Mouse (Mus musculus) myocyte (in vitro differentiated cells): Measurements from ENCODE around the gene Comt. TPM values are rescaled to one million over a fixed set of nuclear protein-coding genes. Genes with fewer than 3 reads are reported as not detected.

ENCODE experiments used
- H3K27me3 ChIP-seq: one replicate; pipeline ENCODE4 v1.6.1; 2011; ENCODE audit not compliant: control insufficient read depth, insufficient read depth, insufficient read length
- H3K36me3 ChIP-seq: one replicate; pipeline ENCODE4 v1.6.1; 2011; ENCODE audit not compliant: control insufficient read depth, insufficient read depth
- H3K4me2 ChIP-seq: one replicate; pipeline ENCODE4 v1.6.1; 2011; ENCODE audit warnings: low read depth, control low read depth
- H3K4me3 ChIP-seq: one replicate; pipeline ENCODE4 v1.5.1; 2011; ENCODE audit warnings: mild to moderate bottlenecking, control low read depth, moderate library complexity
- H3K79me2 ChIP-seq: one replicate; pipeline ENCODE4 v1.6.1; 2011; ENCODE audit not compliant: control insufficient read depth, insufficient read depth
- H3ac ChIP-seq: one replicate; pipeline ENCODE4 v1.6.1; 2011; ENCODE audit not compliant: control insufficient read depth, insufficient read length
- CEBPB ChIP-seq: IDR thresholded peaks from 2 replicates; pipeline ENCODE4 v1.6.1; 2011; ENCODE audit warnings: mild to moderate bottlenecking, moderate library complexity; ENCODE audit not compliant: poor library complexity, insufficient read depth, severe bottlenecking
- E2F4 ChIP-seq: IDR thresholded peaks from one replicate; pipeline ENCODE4 v1.6.1; 2011; ENCODE audit warnings: mild to moderate bottlenecking, control low read depth, moderate library complexity; ENCODE audit not compliant: insufficient read depth
- MAX ChIP-seq: IDR thresholded peaks from one replicate; pipeline ENCODE4 v1.6.1; 2011; ENCODE audit warnings: low read depth, mild to moderate bottlenecking, control low read depth
- MYOD1 ChIP-seq, 3 experiments: IDR thresholded peaks; one replicate each; pipeline ENCODE4 v1.6.1; 2011; ENCODE audit warnings: control low read depth in 2 of 3, low read depth in 2 of 3, mild to moderate bottlenecking in 2 of 3, moderate library complexity in 1 of 3; ENCODE audit not compliant: insufficient read length in 2 of 3, control insufficient read depth in 1 of 3
- MYOG ChIP-seq, 3 experiments: IDR thresholded peaks; one replicate each; pipeline ENCODE4 v1.6.1; 2011; ENCODE audit warnings: control low read depth in 2 of 3, low read depth in 2 of 3, mild to moderate bottlenecking in 2 of 3; ENCODE audit not compliant: insufficient read length in 2 of 3, control insufficient read depth in 1 of 3, insufficient read depth in 1 of 3
- POLR2A ChIP-seq: IDR thresholded peaks from one replicate; pipeline ENCODE4 v1.6.1; 2011; ENCODE audit warnings: low read depth, mild to moderate bottlenecking, control low read depth, moderate library complexity; ENCODE audit not compliant: insufficient read length
- POLR2AphosphoS2 ChIP-seq: IDR thresholded peaks from one replicate; pipeline ENCODE4 v1.6.1; 2011; ENCODE audit warnings: low read depth, control low read depth; ENCODE audit not compliant: insufficient read length
- REST ChIP-seq: IDR thresholded peaks from one replicate; pipeline ENCODE4 v1.6.1; 2011; ENCODE audit warnings: mild to moderate bottlenecking, control low read depth, moderate library complexity; ENCODE audit not compliant: insufficient read depth, insufficient read length
- SRF ChIP-seq: IDR thresholded peaks from one replicate; pipeline ENCODE4 v1.6.1; 2011; ENCODE audit warnings: low read depth; ENCODE audit not compliant: control insufficient read depth, insufficient read length
- TCF12 ChIP-seq: IDR thresholded peaks from one replicate; pipeline ENCODE4 v1.6.1; 2011; ENCODE audit warnings: mild to moderate bottlenecking, control low read depth; ENCODE audit not compliant: poor library complexity, insufficient read depth, severe bottlenecking
- TCF3 ChIP-seq: IDR thresholded peaks from one replicate; pipeline ENCODE4 v1.6.1; 2011; ENCODE audit warnings: low read depth, control low read depth; ENCODE audit not compliant: insufficient read length
- USF1 ChIP-seq: IDR thresholded peaks from one replicate; pipeline ENCODE4 v1.6.1; 2011; ENCODE audit warnings: low read depth, mild to moderate bottlenecking, control low read depth, moderate library complexity
- polyA plus RNA-seq: library from polyadenylated mRNA; unstranded; fragments of >200 nt; fragmentation: generic; extraction: Trizol; gene quantifications from one replicate; pipeline ENCODE4 v1.2.1, GENCODE M21; 2012; ENCODE audit warnings: missing spikeins

Gene Comt
- polyA plus RNA-seq, 1 experiment = 93.6 TPM

GRCm38 (mm10) chr16:18391728-18392127 is 34.9 kb downstream of the Comt start:
- Histone ChIP-seq H3K4me2 (no peak overlapping the region), H3K36me3 (no peaks in the 10 kb centered on the region), H3K4me3 (no peak overlapping the region), H3K79me2 (no peaks in the 10 kb centered on the region), H3ac (no peak overlapping the region), H3K27me3 (no peaks in the 10 kb centered on the region)
- TF ChIP-seq USF1 = no peak
- no peak for TF ChIP-seq MYOG (IDR thresholded peaks at IDR 0.05; ENCODE audit: control insufficient read depth in 1 of 3, insufficient read depth in 1 of 3, insufficient read length in 2 of 3, low read depth in 2 of 3)
- no peak for TF ChIP-seq REST
- no peak for TF ChIP-seq CEBPB
- no peak for TF ChIP-seq MYOD1 (IDR thresholded peaks at IDR 0.05; ENCODE audit: control insufficient read depth in 1 of 3, insufficient read length in 2 of 3, low read depth in 2 of 3)
- TF ChIP-seq POLR2A = no peak
- TF ChIP-seq E2F4 = no peak
- no peak for TF ChIP-seq SRF
- no peak for TF ChIP-seq TCF12
- TF ChIP-seq MAX = no peak
- TF ChIP-seq TCF3 = no peak
- TF ChIP-seq POLR2AphosphoS2 = no peak

- no peak overlapping the region for H3ac ChIP-seq
- H3K79me2 ChIP-seq = no peaks in the 10 kb centered on the region
- no peaks in the 10 kb centered on the region for H3K27me3 ChIP-seq
- no peak overlapping the region for H3K4me3 ChIP-seq
- H3K36me3 ChIP-seq = no peaks in the 10 kb centered on the region
- TF ChIP-seq TCF12 = no peak
- no peak for TF ChIP-seq POLR2A
- TF ChIP-seq MYOD1 (IDR thresholded peaks at IDR 0.05; ENCODE audit: control insufficient read depth in 1 of 3, insufficient read length in 2 of 3, low read depth in 2 of 3) = no peak
- TF ChIP-seq E2F4 = no peak
- no peak for TF ChIP-seq CEBPB
- TF ChIP-seq TCF3 = no peak
- no peak for TF ChIP-seq POLR2AphosphoS2
- TF ChIP-seq REST = no peak
- no peak overlapping the region for H3K4me2 ChIP-seq
These were observed 35.5 kb downstream of the Comt start for GRCm38 (mm10) chr16:18391127-18391526.

- Histone ChIP-seq H3ac (no peak overlapping the region), H3K36me3 (no peaks in the 10 kb centered on the region), H3K4me2 (no peak overlapping the region), H3K79me2 (no peaks in the 10 kb centered on the region), H3K4me3 (no peak overlapping the region), H3K27me3 (no peaks in the 10 kb centered on the region)
- TF ChIP-seq TCF3 (no peak), CEBPB (no peak), MAX (no peak), TCF12 (no peak), POLR2A (no peak), USF1 (no peak)
These were observed 36.3 kb downstream of the Comt start for GRCm38 (mm10) chr16:18390399-18390798.

DNA sequence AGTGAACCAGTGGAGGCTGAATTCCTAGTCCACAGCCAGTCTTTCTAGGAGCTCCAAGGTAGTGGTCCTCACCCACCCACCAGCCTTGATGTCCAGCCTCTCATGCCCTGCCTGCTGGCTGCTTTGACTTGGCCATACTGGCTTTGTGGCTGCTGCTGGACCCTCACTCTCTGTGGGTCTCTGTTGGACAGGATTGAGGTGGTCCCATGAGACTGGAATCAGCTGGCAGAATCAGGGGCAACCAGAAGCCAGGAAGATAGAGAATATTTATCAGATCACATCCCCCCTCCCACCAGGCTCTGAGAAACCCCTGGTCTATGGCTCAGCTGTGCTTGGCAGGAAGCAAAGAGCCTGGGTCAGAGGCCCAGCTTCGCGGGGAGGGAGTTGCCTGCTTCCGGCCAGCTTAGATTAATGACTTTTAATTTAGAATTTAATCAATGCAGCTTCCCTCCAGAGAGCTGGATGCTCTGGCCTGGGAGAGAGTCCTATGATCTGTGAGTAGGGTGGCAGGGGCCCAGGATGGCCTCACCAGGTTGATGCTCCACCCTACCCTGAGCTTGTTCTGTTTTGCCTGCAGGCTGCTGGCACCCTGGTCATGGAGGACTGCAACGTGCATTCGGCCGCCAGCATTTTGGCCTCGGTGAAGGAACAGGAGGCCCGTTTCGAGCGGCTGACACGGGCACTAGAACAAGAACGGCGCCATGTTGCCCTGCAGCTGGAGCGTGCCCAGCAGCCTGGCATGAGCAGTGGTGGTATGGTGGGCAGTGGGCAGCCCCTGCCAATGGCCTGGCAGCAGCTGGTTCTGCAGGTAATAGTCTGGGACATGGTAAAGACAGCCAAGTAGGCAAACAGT is 37.8 kb downstream of the Comt start:
- no peak for TF ChIP-seq USF1
- TF ChIP-seq E2F4 = no peak
- TF ChIP-seq POLR2AphosphoS2 = no peak
- no peak for TF ChIP-seq REST
- no peak for TF ChIP-seq TCF12

DNA sequence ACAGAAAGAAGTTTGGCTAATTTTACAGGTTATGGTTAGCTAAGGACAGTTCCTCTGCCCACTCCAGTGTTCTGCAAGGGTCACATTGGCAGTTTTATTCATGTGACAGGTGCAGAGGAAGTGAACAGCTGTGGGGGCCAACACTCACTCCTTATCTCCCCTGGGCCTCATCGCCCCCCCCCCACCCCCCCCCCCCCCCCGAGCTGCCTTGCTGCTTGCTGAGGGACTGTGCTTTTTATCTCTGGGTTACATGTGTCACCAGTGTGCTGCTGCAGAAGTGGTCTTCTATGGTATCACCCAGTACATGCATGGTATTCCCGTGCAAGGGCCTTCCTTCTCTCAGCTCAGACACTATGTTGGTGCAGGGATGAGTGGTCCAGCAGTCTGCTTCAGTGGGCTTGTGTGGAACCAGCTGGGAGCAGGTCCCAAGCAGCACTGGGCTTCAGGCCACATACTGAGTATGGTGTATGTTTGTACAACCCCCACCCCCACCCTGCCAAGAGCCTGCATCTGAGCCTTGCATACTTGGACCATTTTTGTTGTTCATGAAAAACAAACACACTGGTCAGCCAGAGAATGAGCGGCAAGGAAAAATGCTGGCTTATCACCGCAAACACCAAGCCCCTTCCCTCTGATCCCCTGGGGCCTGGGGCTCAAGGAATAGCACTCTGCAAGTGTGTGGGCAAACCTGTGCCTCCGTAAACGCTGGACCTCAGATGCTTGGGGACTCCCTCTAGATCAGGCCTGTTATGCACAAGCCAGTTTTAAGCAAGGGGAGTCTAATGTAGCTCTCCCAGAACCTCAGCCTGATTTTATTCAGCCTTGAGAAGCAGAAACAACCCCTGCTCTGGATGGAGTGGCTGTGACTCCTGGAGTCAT is 38.7 kb downstream of the Comt start:
- no peak overlapping the region for H3ac ChIP-seq
- peak in 2 of 3 experiments; percentile 66 to 73 for TF ChIP-seq MYOD1 (IDR thresholded peaks at IDR 0.05; ENCODE audit: control insufficient read depth in 1 of 3, insufficient read length in 2 of 3, low read depth in 2 of 3)
- no peak for TF ChIP-seq POLR2A
- TF ChIP-seq MAX = no peak
- TF ChIP-seq POLR2AphosphoS2 = no peak
- peak in 1 of 3 experiments; percentile 40 for TF ChIP-seq MYOG (IDR thresholded peaks at IDR 0.05; ENCODE audit: control insufficient read depth in 1 of 3, insufficient read depth in 1 of 3, insufficient read length in 2 of 3, low read depth in 2 of 3)
- no peaks in the 10 kb centered on the region for H3K36me3 ChIP-seq
- H3K4me2 ChIP-seq = no peak overlapping the region
- no peaks in the 10 kb centered on the region for H3K79me2 ChIP-seq
- H3K4me3 ChIP-seq = no peak overlapping the region
- H3K27me3 ChIP-seq = no peaks in the 10 kb centered on the region

More for the DNA sequence above, 37.8 kb downstream of the Comt start:
- H3K27me3 ChIP-seq = no peaks in the 10 kb centered on the region
- H3K4me2 ChIP-seq = no peak overlapping the region
- no peak overlapping the region for H3K4me3 ChIP-seq
- no peaks in the 10 kb centered on the region for H3K79me2 ChIP-seq
- no peaks in the 10 kb centered on the region for H3K36me3 ChIP-seq
- H3ac ChIP-seq = no peak overlapping the region
